Mouse (Mus musculus) thymus, adult 2 months (tissue): ENCODE measurements around the gene Celsr2. TPM values are rescaled to one million over a fixed set of nuclear protein-coding genes. Genes with fewer than 3 reads are reported as not detected.
A peak's percentile ranks its signal among the peaks of the same experiment; 100 is the strongest.

Experiments
- DNase-seq: peaks from one replicate; pipeline ENCODE4 v3.0.0; 2021
- H3K27ac ChIP-seq: fragments of 200-500 bp; 2 replicates; pipeline ENCODE4 v1.5.1; 2012; ENCODE audit warnings: low read length, control low read depth; ENCODE audit not compliant: control insufficient read depth, insufficient read depth
- H3K27me3 ChIP-seq: fragments of 200-500 bp; 2 replicates; pipeline ENCODE4 v1.6.1; 2012; ENCODE audit warnings: mild to moderate bottlenecking, low read length, moderate library complexity, mixed read lengths; ENCODE audit not compliant: control insufficient read depth, insufficient read depth
- H3K36me3 ChIP-seq: fragments of 200-500 bp; 2 replicates; pipeline ENCODE4 v1.6.1; 2012; ENCODE audit warnings: mild to moderate bottlenecking, low read length, moderate library complexity; ENCODE audit not compliant: control insufficient read depth, insufficient read depth
- H3K4me1 ChIP-seq: fragments of 200-500 bp; replicated peaks from 2 replicates; pipeline ENCODE4 v1.6.1; 2012; ENCODE audit warnings: low read length; ENCODE audit not compliant: control insufficient read depth, insufficient read depth
- H3K4me3 ChIP-seq: fragments of 200-500 bp; 2 replicates; pipeline ENCODE4 v1.5.1; 2012; ENCODE audit warnings: mild to moderate bottlenecking, low read length, control low read depth, moderate library complexity; ENCODE audit not compliant: control insufficient read depth, insufficient read depth
- CTCF ChIP-seq: fragments of 200-500 bp; IDR thresholded peaks from 2 replicates; pipeline ENCODE4 v1.5.1; 2012; ENCODE audit warnings: mild to moderate bottlenecking, control low read depth, low read length, moderate library complexity, borderline replicate concordance; ENCODE audit not compliant: control insufficient read depth, poor library complexity, insufficient read depth; ENCODE audit errors: extremely low read depth
- POLR2A ChIP-seq: fragments of 200-500 bp; IDR thresholded peaks from 2 replicates; pipeline ENCODE4 v1.6.1; 2012; ENCODE audit warnings: mild to moderate bottlenecking, low read length, control low read depth, moderate library complexity; ENCODE audit not compliant: control insufficient read depth, poor library complexity, insufficient read depth; ENCODE audit errors: extremely low read depth
- WGBS: fragments of 180-500 bp; shearing (Covaris S2); methylation state at CpG from one replicate; pipeline ENCODE4 v1.1.7; 2018; 5-methylcytosine and 5-hydroxymethylcytosine counted together
- polyA plus RNA-seq: library from polyadenylated mRNA; depleted of rRNA; stranded (reverse); fragments of >200 nt; gene quantifications from 2 replicates; pipeline ENCODE4 v1.2.3, GENCODE M21; 2012; rRNA removed

Celsr2 gene
- polyA plus RNA-seq, result 28.2 and 37.6 TPM in 2 replicates

DNA sequence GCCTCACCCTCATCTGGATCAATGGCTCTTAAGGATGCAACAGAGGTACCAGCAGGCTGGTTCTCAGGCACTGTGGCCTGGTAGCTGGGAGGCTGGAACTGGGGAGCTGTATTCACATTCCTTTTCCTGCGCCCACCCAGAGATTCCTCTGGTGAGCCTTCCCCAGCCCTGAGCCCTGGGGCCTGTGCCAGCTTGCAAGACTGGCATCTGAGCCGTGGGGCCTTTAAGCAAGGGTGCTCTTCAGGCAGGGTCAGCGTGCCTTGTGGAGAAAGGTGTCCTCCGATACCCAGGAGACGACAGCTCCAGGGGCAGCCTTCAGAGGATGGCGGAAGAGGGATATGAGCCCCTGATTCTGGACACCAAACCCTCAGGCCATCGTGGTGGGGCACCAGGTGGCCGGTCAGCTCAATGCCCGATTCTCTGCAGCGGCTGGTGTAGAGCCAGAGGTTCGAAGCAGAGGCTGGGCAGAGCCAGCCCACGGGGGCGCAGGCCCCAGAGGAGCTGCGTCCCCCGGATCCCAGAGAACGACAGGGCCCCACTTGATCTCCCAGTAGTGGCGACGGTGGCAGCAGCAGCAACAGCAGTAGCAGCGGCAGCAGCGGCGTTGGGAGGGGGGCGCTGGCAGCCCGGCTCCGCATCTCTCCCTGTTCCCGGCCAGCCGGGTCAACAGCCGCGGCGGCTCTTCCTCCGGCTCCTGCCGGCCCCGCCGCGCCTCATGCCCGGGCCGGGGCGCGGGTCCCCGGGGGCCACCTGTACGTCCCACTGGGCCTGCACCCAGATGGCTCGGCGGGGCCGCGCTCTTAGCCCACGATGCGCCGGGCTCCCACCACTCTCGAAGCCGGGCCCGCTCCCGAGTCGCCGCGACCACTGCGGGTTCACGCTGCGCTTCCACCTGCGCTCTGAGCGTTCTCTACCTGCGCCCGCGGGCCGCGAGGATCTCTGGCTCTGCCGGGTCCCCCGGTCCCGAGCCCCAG lies at the start of gene Celsr2:
Celsr2 (minus strand) TSS at position 696 of the 974 bp plus-strand sequence.
- DNase-seq, result peak; percentile 44
- H3K27me3 ChIP-seq, result no peaks in the 10 kb centered on the region
- H3K36me3 ChIP-seq, result no peaks in the 10 kb centered on the region
- no peak within 1 kb of the TSS for H3K27ac ChIP-seq
- H3K4me1 ChIP-seq, result peaks cover 6% of the 10 kb centered on the region
- WGBS, result 11% methylated on average over 67 of the region's 67 CpGs
- TF ChIP-seq CTCF (no peak), POLR2A (no peak)
- peak within 1 kb of the TSS; percentile 58 for H3K4me3 ChIP-seq

DNA sequence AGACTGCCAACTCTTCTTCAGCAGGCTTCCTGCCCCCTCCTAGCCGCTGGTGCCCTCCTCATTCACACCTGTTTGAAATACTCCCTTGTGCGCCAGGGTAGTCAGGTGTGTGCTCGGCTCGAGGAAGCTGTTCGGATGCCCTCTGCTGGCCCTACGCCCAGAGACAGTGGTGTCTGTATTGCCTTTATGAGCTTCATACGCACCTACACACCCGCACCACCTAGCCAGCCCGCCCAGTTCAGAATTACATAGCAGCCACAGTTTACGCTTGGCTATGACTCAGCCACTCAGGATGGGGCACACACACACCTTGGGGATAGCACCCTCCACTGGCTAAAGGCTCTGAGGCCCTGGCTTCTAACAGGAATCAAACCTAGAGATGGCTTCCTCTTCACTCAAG lies 43.5 kb upstream of the Celsr2 start:
- peak; percentile 64 for DNase-seq
- peak overlapping the region; percentile 70 for H3K27ac ChIP-seq
- H3K4me3 ChIP-seq, result peak overlapping the region; percentile 28

GRCm38 (mm10) chr3:108458380-108458779 lies 43.0 kb upstream of the Celsr2 start:
- 47% methylated on average over 14 of the region's 14 CpGs for WGBS
- Histone ChIP-seq H3K36me3 (no peaks in the 10 kb centered on the region), H3K27ac (peak overlapping the region; percentile 70), H3K4me1 (peaks cover 11% of the 10 kb centered on the region), H3K27me3 (no peaks in the 10 kb centered on the region), H3K4me3 (peak overlapping the region; percentile 28)
- no peak for TF ChIP-seq CTCF
- TF ChIP-seq POLR2A, result 0 out of 2 replicates have a peak, but pooled peaks have one; percentile 36
- peak; percentile 7 for DNase-seq

More for the DNA sequence above, 43.5 kb upstream of the Celsr2 start:
- H3K27me3 ChIP-seq, result no peaks in the 10 kb centered on the region
- H3K4me1 ChIP-seq, result peaks cover 11% of the 10 kb centered on the region
- no peaks in the 10 kb centered on the region for H3K36me3 ChIP-seq
- TF ChIP-seq POLR2A (0 out of 2 replicates have a peak, but pooled peaks have one; percentile 10), CTCF (peak; percentile 64; the same call in 1 of the 2 replicates)
- WGBS, result 41% methylated on average over 10 of the region's 10 CpGs

DNA sequence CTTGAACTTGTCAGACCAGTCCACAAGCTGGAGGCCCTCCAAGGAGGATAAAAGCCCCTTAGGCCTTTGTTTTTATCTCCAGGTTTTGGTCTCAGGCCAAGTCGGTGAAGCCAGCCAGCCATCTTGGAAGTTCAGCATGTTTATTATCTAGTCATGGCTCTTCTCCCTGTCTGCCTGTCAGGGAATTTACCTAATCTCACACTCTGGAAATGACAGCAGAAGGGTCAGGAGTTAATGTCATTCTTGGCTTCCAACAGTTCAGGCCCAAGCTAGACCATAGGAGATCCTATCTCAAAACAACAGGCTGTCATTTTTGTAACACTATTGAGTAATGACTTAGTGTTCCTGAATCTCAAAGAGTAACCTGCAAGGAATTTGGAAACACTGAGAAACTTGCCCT lies 38.8 kb upstream of the Celsr2 start:
- TF ChIP-seq POLR2A, result no peak
- no peak for TF ChIP-seq CTCF
- no peak for DNase-seq
- 83% methylated on average over 1 of the region's 1 CpGs for WGBS
- H3K36me3 ChIP-seq, result no peaks in the 10 kb centered on the region
- no peak overlapping the region for H3K4me3 ChIP-seq
- H3K27ac ChIP-seq, result no peak overlapping the region
- no peaks in the 10 kb centered on the region for H3K27me3 ChIP-seq
- peaks cover 11% of the 10 kb centered on the region for H3K4me1 ChIP-seq

- 87% methylated on average over 2 of the region's 2 CpGs for WGBS
These were observed 36.6 kb upstream of the Celsr2 start for GRCm38 (mm10) chr3:108451969-108452368.

DNA sequence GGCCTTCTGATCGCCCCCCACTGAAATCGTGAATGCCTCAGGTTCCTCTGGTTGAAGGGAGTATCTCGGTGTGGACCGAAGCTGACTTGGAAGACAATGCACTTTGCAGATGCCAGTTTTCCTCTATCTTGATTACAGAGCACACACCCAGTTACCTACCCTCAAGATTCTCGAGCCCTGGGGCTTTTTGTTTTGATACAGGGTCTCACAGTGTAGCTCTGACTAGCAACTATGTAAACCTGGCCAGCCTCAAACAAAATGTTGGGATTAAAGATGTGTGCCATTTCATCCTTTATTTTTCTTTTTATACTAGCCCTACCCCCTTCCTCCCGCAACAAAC lies 30.0 kb upstream of the Celsr2 start:
- no peak for DNase-seq
- Histone ChIP-seq H3K4me3 (peak overlapping the region; percentile 85), H3K27me3 (no peaks in the 10 kb centered on the region), H3K27ac (no peak overlapping the region), H3K4me1 (peaks cover 5% of the 10 kb centered on the region; the same call in 1 of the 2 replicates), H3K36me3 (no peaks in the 10 kb centered on the region)
- TF ChIP-seq CTCF, result no peak
- 19% methylated on average over 6 of the region's 6 CpGs for WGBS

More at GRCm38 (mm10) chr3:108451969-108452368, 36.6 kb upstream of the Celsr2 start:
- no peaks in the 10 kb centered on the region for H3K36me3 ChIP-seq
- TF ChIP-seq CTCF, result no peak
- no peak for TF ChIP-seq POLR2A
- no peaks in the 10 kb centered on the region for H3K4me1 ChIP-seq
- H3K27ac ChIP-seq, result no peak overlapping the region
- H3K4me3 ChIP-seq, result no peak overlapping the region
- H3K27me3 ChIP-seq, result no peaks in the 10 kb centered on the region
- DNase-seq, result no peak
